Mouse (Mus musculus) small intestine, adult 2 months (tissue): ENCODE data around the gene Ppp2r3d. TPM values are rescaled to one million over a fixed set of nuclear protein-coding genes. Genes with fewer than 3 reads are reported as not detected.
"Not testable (repeated sequence)": the region's sequence is repeated elsewhere in the genome, so short reads cannot be mapped to it uniquely, and the experiment has no call there.

Experiments used
- H3K27ac ChIP-seq: fragments of 200-500 bp; 2 replicates; pipeline ENCODE4 v1.5.1; 2012; ENCODE audit warnings: low read depth, low read length, control low read depth, inconsistent platforms; ENCODE audit not compliant: insufficient read depth
- H3K27me3 ChIP-seq: fragments of 200-500 bp; 2 replicates; pipeline ENCODE4 v1.6.1; 2012; ENCODE audit warnings: mild to moderate bottlenecking, moderate library complexity, low read length, inconsistent platforms; ENCODE audit not compliant: control insufficient read depth, insufficient read depth
- H3K36me3 ChIP-seq: fragments of 200-500 bp; 2 replicates; pipeline ENCODE4 v1.6.1; 2012; ENCODE audit warnings: mild to moderate bottlenecking, low read length, control low read depth, inconsistent platforms; ENCODE audit not compliant: control insufficient read depth, insufficient read depth
- H3K4me1 ChIP-seq: fragments of 200-500 bp; 2 replicates; pipeline ENCODE4 v1.6.1; 2012; ENCODE audit warnings: low read length, inconsistent platforms, mixed read lengths; ENCODE audit not compliant: control insufficient read depth, insufficient read depth, insufficient read length
- H3K4me3 ChIP-seq: fragments of 200-500 bp; 2 replicates; pipeline ENCODE4 v1.5.1; 2012; ENCODE audit warnings: low read depth, mild to moderate bottlenecking, control low read depth, inconsistent platforms, low read length, moderate library complexity
- CTCF ChIP-seq: fragments of 200-500 bp; IDR thresholded peaks from 2 replicates; pipeline ENCODE4 v1.5.1; 2012; ENCODE audit warnings: low read depth, mild to moderate bottlenecking, control low read depth, inconsistent platforms, low read length, moderate library complexity, mixed read lengths; ENCODE audit not compliant: insufficient replicate concordance, insufficient read length; ENCODE audit errors: extremely low read depth
- POLR2A ChIP-seq: fragments of 200-500 bp; IDR thresholded peaks from 2 replicates; pipeline ENCODE4 v1.6.1; 2012; ENCODE audit warnings: low read depth, mild to moderate bottlenecking, control low read depth, inconsistent platforms, low read length, moderate library complexity
- WGBS: fragments of 180-500 bp; shearing (Covaris S2); methylation state at CpG from one replicate; pipeline ENCODE4 v1.1.7; 2018; 5-methylcytosine and 5-hydroxymethylcytosine counted together
- polyA plus RNA-seq: library from polyadenylated mRNA; depleted of rRNA; stranded (reverse); fragments of >200 nt; gene quantifications from 2 replicates; pipeline ENCODE4 v1.2.3, GENCODE M21; 2012; rRNA removed

The Ppp2r3d gene
- 178 and 342 TPM in 2 replicates for polyA plus RNA-seq

DNA sequence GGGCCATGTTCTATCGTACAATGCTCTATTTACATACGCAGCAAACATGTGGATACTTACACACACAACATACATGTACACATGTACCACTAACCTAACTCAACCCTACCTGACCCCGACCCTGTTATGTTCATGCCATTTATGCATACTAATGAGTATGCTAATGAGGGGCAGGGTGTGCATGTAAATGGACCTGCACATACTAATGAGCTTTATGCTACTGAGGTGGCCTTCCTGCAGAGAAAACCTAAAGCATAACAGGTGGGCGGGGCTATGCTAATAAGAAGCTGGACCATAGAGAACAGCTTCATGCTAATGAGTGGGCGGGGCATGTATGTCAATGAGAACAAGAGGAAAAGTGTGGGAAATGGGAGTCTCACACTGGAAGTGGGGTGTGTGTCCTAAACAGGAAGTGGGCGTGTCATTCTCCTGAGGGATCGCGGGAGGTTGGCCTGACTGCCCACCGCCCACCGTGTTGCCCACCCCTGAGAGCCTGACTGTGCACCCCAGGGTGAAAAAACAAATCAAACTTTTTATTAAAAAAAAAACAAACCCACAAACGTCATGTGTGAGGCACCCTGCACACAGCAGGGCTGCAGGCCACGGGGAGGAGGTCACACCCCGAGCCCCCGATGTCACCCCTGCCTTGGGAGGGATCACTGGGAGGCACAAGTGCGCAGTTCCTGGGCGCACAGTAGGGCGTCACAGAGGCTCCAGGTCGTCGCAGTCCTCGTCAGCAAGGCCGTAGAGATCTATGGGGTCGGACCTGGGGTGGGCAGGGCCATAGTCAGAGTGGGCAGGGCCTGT is at the start of gene Ppp2r3d:
Gene Ppp2r3d, minus strand, starts transcription at position 803 of the 807 bp plus-strand sequence.
- H3K27me3 ChIP-seq, result no peaks in the 10 kb centered on the region

DNA sequence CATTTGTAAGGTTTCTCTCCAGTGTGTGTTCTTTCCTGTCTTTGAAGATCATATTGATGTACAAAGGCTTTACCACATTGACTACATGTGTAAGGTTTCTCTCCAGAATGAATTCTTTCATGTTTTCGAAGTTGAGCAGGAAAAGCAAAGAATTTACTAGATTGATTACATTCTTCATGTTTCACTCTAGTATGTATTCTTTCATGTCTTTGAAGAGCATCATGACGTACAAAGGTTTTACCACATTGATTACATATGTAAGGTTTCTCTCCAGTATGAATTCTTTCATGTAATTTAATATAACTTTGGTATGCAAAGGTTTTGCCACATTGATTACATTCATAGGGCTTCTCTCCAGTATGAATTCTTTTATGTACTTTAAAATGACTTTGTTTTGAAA is 17.0 kb upstream of the Ppp2r3d start, which contains the start of gene Gm21836:
Gene Gm21836, minus strand, starts transcription at position 101 of the 400 bp plus-strand sequence.
- not testable (repeated sequence) for H3K4me1 ChIP-seq, H3K27me3 ChIP-seq, H3K4me3 ChIP-seq, H3K27ac ChIP-seq, H3K36me3 ChIP-seq
- 92% methylated on average over 2 of the region's 2 CpGs for WGBS

More for the DNA sequence above, at the start of gene Ppp2r3d:
- H3K27ac ChIP-seq, result peak within 1 kb of the TSS; percentile 59
- H3K4me3 ChIP-seq, result no peak within 1 kb of the TSS
- TF ChIP-seq CTCF (no peak), POLR2A (no peak)
- 97% methylated on average over 22 of the region's 22 CpGs for WGBS
- H3K4me1 ChIP-seq, result no peaks in the 10 kb centered on the region
- H3K36me3 ChIP-seq, result peaks cover 6% of the 10 kb centered on the region

DNA sequence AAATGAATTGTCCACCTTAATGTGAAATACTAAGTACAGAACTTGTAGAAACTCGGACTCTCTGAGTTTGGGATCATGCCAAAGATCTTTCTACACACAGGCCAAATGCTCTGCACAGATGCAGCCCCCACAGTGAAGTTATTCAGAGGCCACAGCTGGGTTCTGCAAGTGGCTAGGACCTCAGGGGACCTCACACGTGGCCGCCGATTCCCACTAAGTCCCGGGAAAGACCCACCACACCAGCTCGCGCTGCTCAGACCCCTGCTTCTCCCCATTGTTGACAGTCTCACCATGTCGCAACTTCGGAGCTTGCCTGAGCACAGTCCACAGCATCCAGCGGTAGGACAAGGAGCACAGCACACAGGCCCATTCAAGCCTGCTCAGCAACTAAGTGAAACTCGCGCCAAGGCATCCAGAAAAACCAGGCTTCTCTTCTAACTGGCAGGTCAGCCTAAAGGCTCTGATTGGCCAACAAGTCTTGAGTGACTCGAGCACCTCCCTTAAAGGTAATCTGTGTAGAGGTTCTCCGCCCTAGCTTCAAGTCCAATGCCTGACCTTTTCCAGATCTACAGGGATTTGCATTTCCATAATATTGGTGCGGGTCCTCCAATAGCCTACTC is 3.8 kb upstream of the Ppp2r3d start:
- not testable (repeated sequence) for H3K4me3 ChIP-seq, H3K36me3 ChIP-seq, H3K27me3 ChIP-seq, H3K4me1 ChIP-seq, H3K27ac ChIP-seq
- 69% methylated on average over 12 of the region's 15 CpGs for WGBS

GRCm38 (mm10) chr9:124478081-124478480 is 1.4 kb upstream of the Ppp2r3d start:
- no peaks in the 10 kb centered on the region for H3K27me3 ChIP-seq
- no peak overlapping the region for H3K4me3 ChIP-seq
- 7% methylated on average over 3 of the region's 3 CpGs for WGBS
- peaks cover 6% of the 10 kb centered on the region for H3K36me3 ChIP-seq
- H3K4me1 ChIP-seq, result no peaks in the 10 kb centered on the region
- TF ChIP-seq CTCF, result no peak
- no peak for TF ChIP-seq POLR2A
- no peak overlapping the region for H3K27ac ChIP-seq

- no peaks in the 10 kb centered on the region for H3K27me3 ChIP-seq
- TF ChIP-seq POLR2A, result no peak
- no peak for TF ChIP-seq CTCF
Observed at GRCm38 (mm10) chr9:124475689-124476088, 1.0 kb downstream of the Ppp2r3d start.

DNA sequence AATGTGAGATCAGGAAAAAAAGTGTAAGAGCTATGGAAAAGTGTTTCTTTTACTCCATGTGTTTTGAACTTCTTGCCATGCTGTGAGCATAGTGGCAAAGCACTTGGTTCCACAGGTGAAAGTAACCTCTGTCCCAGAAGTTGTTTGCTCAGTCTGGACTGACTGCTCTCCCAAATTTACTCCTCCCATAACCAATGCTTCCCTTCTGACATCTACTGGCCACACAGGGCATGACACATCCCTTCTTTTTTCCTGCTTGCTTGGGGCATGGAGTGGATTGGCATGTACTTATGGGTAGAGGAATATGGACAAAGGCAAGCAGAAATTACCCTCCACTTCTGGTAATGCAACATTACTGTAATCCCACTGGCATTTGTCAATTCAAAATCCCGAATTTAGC is 20.1 kb downstream of the Ppp2r3d start:
- Histone ChIP-seq H3K36me3 (no peaks in the 10 kb centered on the region), H3K27me3 (no peaks in the 10 kb centered on the region), H3K27ac (no peak overlapping the region), H3K4me3 (no peak overlapping the region), H3K4me1 (no peaks in the 10 kb centered on the region)
- no peak for TF ChIP-seq POLR2A
- TF ChIP-seq CTCF, result 0 out of 2 replicates have a peak, but pooled peaks have one; percentile 6
- WGBS, result 0% methylated on average over 1 of the region's 1 CpGs

More at GRCm38 (mm10) chr9:124475689-124476088, 1.0 kb downstream of the Ppp2r3d start:
- Histone ChIP-seq H3K4me3 (no peak overlapping the region), H3K4me1 (no peaks in the 10 kb centered on the region), H3K36me3 (peaks cover 6% of the 10 kb centered on the region), H3K27ac (no peak overlapping the region)
- WGBS, result 88% methylated on average over 15 of the region's 15 CpGs

GRCm38 (mm10) chr9:124442533-124442855 is 34.2 kb downstream of the Ppp2r3d start:
- H3K4me3 ChIP-seq, result no peak overlapping the region
- no peaks in the 10 kb centered on the region for H3K4me1 ChIP-seq
- peaks cover 21% of the 10 kb centered on the region for H3K36me3 ChIP-seq
- TF ChIP-seq POLR2A (no peak), CTCF (no peak)
- no peaks in the 10 kb centered on the region for H3K27me3 ChIP-seq
- no peak overlapping the region for H3K27ac ChIP-seq
- 97% methylated on average over 15 of the region's 15 CpGs for WGBS
